Mouse (Mus musculus) kidney, embryonic 14.5 days (tissue): Measurements from ENCODE around the gene Nemp1. TPM values are rescaled to one million over a fixed set of nuclear protein-coding genes. Genes with fewer than 3 reads are reported as not detected.

Experiments
- ATAC-seq: fragments of 200-750 bp; cut with Nextera tagmentation; 2 replicates; pipeline ENCODE4 v1.8.0; 2017; ENCODE audit warnings: moderate number of reproducible peaks, mild to moderate bottlenecking, moderate TSS enrichment, moderate library complexity; ENCODE audit not compliant: low FRiP score, low TSS enrichment
- H3K27ac ChIP-seq: fragments of 300-500 bp; sonication (generic); 2 replicates; pipeline ENCODE4 v1.5.1; 2014; ENCODE audit warnings: low read depth, mild to moderate bottlenecking, low read length, moderate library complexity, mixed read lengths
- H3K27me3 ChIP-seq: fragments of 300-500 bp; sonication (generic); 2 replicates; pipeline ENCODE4 v1.6.1; 2014; ENCODE audit warnings: mild to moderate bottlenecking, low read length; ENCODE audit not compliant: control insufficient read depth, insufficient read depth
- H3K36me3 ChIP-seq: fragments of 300-500 bp; sonication (generic); 2 replicates; pipeline ENCODE4 v1.6.1; 2014; ENCODE audit warnings: low read length, mixed read lengths; ENCODE audit not compliant: control insufficient read depth, insufficient read depth
- H3K4me1 ChIP-seq: fragments of 300-500 bp; sonication (generic); 2 replicates; pipeline ENCODE4 v1.6.1; 2014; ENCODE audit warnings: low read length, mixed read lengths; ENCODE audit not compliant: control insufficient read depth, insufficient read depth
- H3K4me2 ChIP-seq: fragments of 300-500 bp; sonication (generic); replicated peaks from 2 replicates; pipeline ENCODE4 v1.6.1; 2014; ENCODE audit warnings: low read depth, mild to moderate bottlenecking, low read length
- H3K4me3 ChIP-seq: fragments of 300-500 bp; sonication (generic); 2 replicates; pipeline ENCODE4 v1.5.1; 2014; ENCODE audit warnings: mild to moderate bottlenecking, low read length
- H3K9ac ChIP-seq: fragments of 300-500 bp; sonication (generic); 2 replicates; pipeline ENCODE4 v1.6.1; 2014; ENCODE audit warnings: low read depth, mild to moderate bottlenecking, low read length, moderate library complexity
- H3K9me3 ChIP-seq: fragments of 300-500 bp; sonication (generic); 2 replicates; pipeline ENCODE4 v1.6.1; 2016; ENCODE audit warnings: low read length; ENCODE audit not compliant: control insufficient read depth
- WGBS: fragments of 180-500 bp; shearing (Covaris S2); extraction: QIAGEN DNeasy Blood & Tissue Kit; methylation state at CpG from one replicate; pipeline ENCODE4 v1.1.7; 2014; 5-methylcytosine and 5-hydroxymethylcytosine counted together
- polyA plus RNA-seq: library from polyadenylated mRNA; unstranded; fragments of >200 nt; fragmentation: Nextera tagmentation; extraction: Ambion mirVana; gene quantifications from 2 replicates; pipeline ENCODE4 v1.2.1, GENCODE M21; 2014

Nemp1 gene
- polyA plus RNA-seq, 1 experiment from 2014 or later, result 12.4 TPM

- no peaks in the 10 kb centered on the region for H3K27me3 ChIP-seq
- peaks cover 25% of the 10 kb centered on the region for H3K4me1 ChIP-seq
- H3K27ac ChIP-seq, result 0 out of 2 replicates have a peak overlapping the region, but pooled peaks have one; percentile 97
- WGBS, result 63% methylated on average over 4 of the region's 4 CpGs
- H3K4me3 ChIP-seq, result no peak overlapping the region
- H3K9me3 ChIP-seq, result peaks cover 5% of the 10 kb centered on the region
- H3K4me2 ChIP-seq, result no peak overlapping the region
- no peak for ATAC-seq
- H3K36me3 ChIP-seq, result no peaks in the 10 kb centered on the region
- H3K9ac ChIP-seq, result peak overlapping the region; percentile 72; the same call in 1 of the 2 replicates
These were observed 44.0 kb upstream of the Nemp1 start for GRCm38 (mm10) chr10:127622661-127623060.

DNA sequence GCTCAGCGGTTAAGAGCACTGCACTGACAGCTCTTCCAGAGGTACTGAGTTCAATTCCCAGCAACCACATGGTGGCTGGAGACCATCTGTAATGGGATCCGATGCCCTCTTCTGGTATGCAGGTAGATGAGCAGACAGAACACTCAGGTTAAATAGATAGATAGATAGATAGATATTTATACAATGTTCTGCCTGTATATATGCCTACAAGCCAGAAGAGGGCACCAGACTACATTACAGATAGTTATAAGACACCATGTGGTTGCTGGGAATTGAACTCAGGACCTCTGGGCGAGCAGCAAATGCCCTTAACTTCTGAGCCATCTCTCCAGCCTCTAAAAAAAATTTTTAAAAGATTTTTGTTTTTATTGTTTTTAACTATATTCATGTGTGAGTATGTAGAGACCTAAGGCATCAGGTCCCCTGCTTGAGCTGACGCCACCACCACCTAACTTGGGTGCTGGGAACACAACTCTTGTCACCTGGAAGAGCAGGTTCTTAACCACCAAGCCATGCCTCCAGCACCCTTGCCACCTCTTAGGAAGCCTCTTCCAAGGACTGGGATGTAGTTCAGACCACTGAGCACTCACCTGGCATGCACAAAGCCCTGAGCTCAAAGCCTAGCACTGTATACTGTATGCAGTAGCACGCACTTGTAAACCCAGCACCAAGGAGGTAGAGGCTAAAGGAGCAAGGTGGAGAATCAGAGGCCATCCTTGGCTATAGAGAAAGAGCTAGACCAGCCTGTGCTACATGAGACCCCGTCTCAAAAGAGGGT, 43.1 kb upstream of the Nemp1 start:
- Histone ChIP-seq H3K4me2 (no peak overlapping the region), H3K27me3 (no peaks in the 10 kb centered on the region), H3K4me3 (no peak overlapping the region), H3K36me3 (no peaks in the 10 kb centered on the region), H3K9me3 (peaks cover 5% of the 10 kb centered on the region), H3K4me1 (peaks cover 18% of the 10 kb centered on the region), H3K27ac (no peak overlapping the region), H3K9ac (no peak overlapping the region)
- ATAC-seq, result no peak
- WGBS, result 90% methylated on average over 6 of the region's 6 CpGs

DNA sequence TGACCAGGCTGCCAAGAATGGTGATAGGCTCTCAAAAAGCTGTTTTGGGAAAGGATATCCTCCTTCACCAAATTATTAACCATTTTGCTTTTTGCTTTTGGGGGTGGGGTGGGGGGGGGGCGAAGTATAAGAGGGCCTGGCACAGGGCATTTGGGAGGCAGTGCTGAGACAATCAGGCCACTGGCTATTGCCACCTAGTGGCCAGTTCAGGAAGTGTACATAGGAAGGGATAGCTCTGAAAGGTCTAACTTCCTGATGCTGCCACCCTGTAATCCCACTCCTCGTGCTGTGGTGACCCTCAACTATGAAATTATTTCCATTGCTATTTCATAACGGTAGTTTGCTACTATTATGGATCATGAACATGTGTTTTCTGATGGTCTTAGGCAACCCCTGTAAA, 40.3 kb upstream of the Nemp1 start:
- 91% methylated on average over 3 of the region's 3 CpGs for WGBS
- Histone ChIP-seq H3K4me2 (no peak overlapping the region), H3K36me3 (no peaks in the 10 kb centered on the region), H3K9ac (no peak overlapping the region), H3K27ac (no peak overlapping the region), H3K4me3 (no peak overlapping the region), H3K4me1 (0 out of 2 replicates have a peak, but pooled peaks cover 7% of the 10 kb centered on the region), H3K27me3 (no peaks in the 10 kb centered on the region), H3K9me3 (peaks cover 5% of the 10 kb centered on the region)
- no peak for ATAC-seq

DNA sequence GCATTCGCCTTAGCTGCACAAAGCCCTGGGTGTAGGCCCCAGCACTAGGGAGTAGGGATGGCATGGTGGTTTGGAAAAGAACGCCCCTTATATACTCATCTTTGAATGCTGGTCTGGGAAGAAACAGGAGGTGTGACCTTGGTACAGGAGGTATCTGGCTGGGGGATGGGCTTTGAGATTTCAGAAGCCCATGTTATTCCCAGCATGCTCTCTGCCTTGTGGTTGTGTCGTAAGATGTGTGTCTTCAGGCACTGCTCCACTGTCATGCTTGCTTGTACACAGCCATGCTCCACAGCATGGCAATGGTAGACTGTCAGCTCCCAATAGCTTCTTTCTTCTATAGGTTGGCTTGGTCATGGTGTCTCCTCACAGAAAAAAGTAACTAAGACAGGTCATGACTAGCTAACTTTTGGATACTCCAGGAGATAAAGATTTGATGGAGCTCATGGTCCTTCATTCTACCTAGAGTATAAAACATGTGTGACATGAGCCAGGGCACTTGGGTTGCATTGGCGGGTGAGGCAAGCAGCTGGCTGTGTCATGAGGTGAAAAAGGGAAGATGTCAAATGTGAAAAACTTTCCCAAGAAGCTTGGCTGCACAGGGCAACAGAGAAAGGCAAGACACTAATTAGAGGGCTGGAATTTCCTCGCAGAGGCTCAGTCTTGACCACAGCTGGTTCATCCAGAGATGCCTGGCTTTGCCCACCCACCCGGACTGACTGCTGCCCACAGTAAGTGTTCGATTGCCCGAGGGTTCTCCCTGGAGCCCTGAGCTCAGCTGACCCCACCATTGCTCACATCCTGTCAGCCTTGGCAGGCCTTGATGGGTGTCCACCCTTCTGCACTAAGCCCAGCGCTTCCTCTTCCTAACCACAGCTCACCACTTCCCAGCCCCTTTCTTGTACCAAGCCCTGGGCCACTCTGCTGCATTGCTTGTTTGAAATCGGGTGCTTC, 35.2 kb upstream of the Nemp1 start:
- Histone ChIP-seq H3K27me3 (no peaks in the 10 kb centered on the region), H3K36me3 (no peaks in the 10 kb centered on the region), H3K4me1 (no peaks in the 10 kb centered on the region), H3K9ac (no peak overlapping the region), H3K9me3 (peaks cover 1% of the 10 kb centered on the region), H3K4me3 (no peak overlapping the region), H3K4me2 (no peak overlapping the region), H3K27ac (no peak overlapping the region)
- no peak for ATAC-seq
- 72% methylated on average over 10 of the region's 10 CpGs for WGBS

DNA sequence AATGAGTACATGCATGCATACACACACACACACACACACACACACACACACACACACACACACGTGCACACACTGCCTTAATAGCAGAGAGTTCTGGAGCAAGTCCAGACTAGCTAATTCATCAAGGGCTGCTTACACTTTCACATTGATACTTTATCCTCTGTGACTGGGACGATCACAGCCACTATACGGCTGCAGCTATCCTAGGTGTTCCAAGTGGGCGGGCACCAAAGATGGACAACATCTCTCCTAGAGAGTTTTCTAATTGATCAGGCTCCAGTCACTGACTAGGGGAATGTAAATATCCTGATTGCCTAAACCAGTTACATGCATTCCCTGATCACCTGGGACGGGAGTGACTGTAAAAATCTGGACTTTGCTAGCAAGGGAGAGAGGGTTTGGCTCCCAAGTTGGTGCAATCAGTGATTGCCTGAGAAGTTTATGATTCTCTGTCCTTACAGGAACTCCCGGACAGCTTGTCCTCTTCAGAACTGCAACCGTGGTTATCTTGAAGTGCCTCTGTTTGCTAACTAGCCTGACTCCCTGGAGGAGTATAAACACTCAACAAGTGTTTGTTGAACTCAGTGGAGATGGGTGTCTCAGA, 33.9 kb upstream of the Nemp1 start:
- no peaks in the 10 kb centered on the region for H3K27me3 ChIP-seq
- H3K9ac ChIP-seq, result no peak overlapping the region
- H3K4me3 ChIP-seq, result no peak overlapping the region
- no peaks in the 10 kb centered on the region for H3K4me1 ChIP-seq
- WGBS, result 48% methylated on average over 7 of the region's 7 CpGs
- H3K36me3 ChIP-seq, result no peaks in the 10 kb centered on the region
- H3K27ac ChIP-seq, result no peak overlapping the region
- no peak overlapping the region for H3K4me2 ChIP-seq
- no peaks in the 10 kb centered on the region for H3K9me3 ChIP-seq
- no peak for ATAC-seq

DNA sequence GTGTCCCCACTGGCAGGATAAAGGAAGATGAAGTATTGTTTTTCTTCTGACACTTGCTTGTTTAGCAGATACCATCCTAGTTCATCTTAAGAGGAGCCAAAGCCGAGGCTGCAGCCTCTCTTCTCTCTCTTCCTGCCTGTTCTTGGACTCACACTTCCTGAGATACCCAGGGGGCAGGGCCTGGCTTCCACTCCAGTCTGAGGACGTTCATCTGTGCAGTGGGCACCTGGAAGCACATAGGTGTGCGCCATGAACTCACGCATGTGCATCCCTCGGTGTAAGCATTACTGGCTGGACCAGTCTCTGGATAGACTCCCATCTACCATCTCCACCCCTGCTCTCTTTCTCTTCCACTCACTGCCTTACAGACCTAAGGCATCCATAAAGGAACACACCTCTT, 26.3 kb upstream of the Nemp1 start:
- ATAC-seq, result no peak
- Histone ChIP-seq H3K4me3 (no peak overlapping the region), H3K9ac (no peak overlapping the region), H3K27ac (no peak overlapping the region), H3K4me1 (peaks cover 22% of the 10 kb centered on the region), H3K9me3 (no peaks in the 10 kb centered on the region), H3K4me2 (no peak overlapping the region), H3K27me3 (no peaks in the 10 kb centered on the region), H3K36me3 (no peaks in the 10 kb centered on the region)
- 69% methylated on average over 5 of the region's 5 CpGs for WGBS

DNA sequence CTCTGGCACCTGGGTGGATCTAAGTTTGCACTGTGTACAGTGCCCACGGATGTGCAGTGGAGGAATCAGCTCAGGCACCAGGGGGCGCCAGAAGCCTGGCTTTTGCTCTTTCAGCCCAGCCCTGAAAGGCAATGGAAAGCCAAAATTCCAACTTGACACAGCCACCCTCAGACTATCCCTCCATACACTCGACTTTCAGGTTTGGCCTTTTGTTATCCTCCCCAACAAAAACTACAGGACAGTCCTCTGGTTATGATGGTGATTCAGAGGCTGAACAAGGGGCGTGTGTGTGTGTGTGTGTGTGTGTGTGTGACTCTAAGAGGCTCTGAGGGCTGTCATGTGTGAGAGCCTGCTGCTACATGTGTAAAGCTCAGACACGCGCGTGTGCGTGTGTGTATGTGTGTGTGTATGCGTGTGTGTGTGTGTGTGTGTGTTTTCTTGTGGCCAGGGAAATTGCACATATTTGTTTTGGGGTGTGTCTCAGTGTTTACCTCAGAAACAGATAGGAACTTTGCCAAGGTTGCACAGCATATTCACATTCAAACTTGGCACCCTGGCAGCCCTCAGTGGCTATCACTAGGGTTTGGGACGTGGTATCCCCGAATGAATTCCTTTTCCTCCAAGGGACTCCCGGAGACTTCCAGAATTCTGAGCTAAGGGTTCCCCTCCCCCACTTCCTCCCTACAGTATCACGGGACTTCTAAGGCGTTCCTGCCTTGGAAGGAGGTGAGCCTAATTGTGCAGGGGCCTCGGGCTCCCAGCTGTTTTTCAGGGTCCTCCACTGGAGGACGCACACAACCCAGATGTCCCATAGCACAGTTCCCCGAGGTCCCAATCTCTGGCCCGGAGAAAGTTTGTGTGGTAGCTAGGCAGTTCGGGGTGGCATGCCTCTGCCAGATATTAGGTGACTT, 24.6 kb upstream of the Nemp1 start:
- peak; percentile 80 for ATAC-seq
- WGBS, result 7% methylated on average over 19 of the region's 19 CpGs
- H3K36me3 ChIP-seq, result no peaks in the 10 kb centered on the region
- H3K9ac ChIP-seq, result peak overlapping the region; percentile 64; the same call in 1 of the 2 replicates
- H3K4me3 ChIP-seq, result peak overlapping the region; percentile 43
- peaks cover 22% of the 10 kb centered on the region for H3K4me1 ChIP-seq
- no peaks in the 10 kb centered on the region for H3K27me3 ChIP-seq
- H3K4me2 ChIP-seq, result peak overlapping the region; percentile 67
- H3K9me3 ChIP-seq, result no peaks in the 10 kb centered on the region
- H3K27ac ChIP-seq, result peak overlapping the region; percentile 90
